Mouse (Mus musculus): ENCODE measurements at regions not wholly inside any gene's neighbourhood (a gene's known extent, or its start where the extent isn't known, plus 50 kb on each side); places are given as distances from the start of the nearest gene placed in this dataset.
"Not testable (repeated sequence)": the region's sequence is repeated elsewhere in the genome, so short reads cannot be mapped to it uniquely, and the experiment has no call there.

GRCm38 (mm10) chr2:51768298-51769271, 141.3 kb downstream of the Tas2r134 start:
- ChIA-PET POLR2A (interaction anchor here in 1 of 4 experiments (0.5 kb wide), 1 partner anchor 261 kb away, joined by 3 read pairs; no protein-coding TSS in a partner anchor), CTCF (no interaction called here)

- CTCF ChIA-PET, result interaction anchor here in 1 of 4 experiments (0.6 kb wide), 1 partner anchor 31 kb away, joined by 3 read pairs; no protein-coding TSS in a partner anchor
- POLR2A ChIA-PET, result no interaction called here
These were observed 149.8 kb downstream of the Rbm43 start for GRCm38 (mm10) chr2:51785169-51785568.

- ChIA-PET CTCF (no interaction called here), POLR2A (no interaction called here)
These were observed 146.1 kb downstream of the Rbm43 start for GRCm38 (mm10) chr2:51788896-51789295.

GRCm38 (mm10) chr2:51793291-51793690, 141.7 kb downstream of the Rbm43 start:
- CTCF ChIA-PET, result interaction anchor here in 1 of 4 experiments (0.8 kb wide), 1 partner anchor 236 kb away, joined by 3 read pairs; no protein-coding TSS in a partner anchor
- POLR2A ChIA-PET, result not testable (repeated sequence)

- POLR2A ChIA-PET, result interaction anchor here in 2 of 4 experiments (0.6 to 0.7 kb wide), 2 partner anchors 40 to 1271 kb away, joined by 4 read pairs; no protein-coding TSS in a partner anchor
- CTCF ChIA-PET, result no interaction called here
These were observed 135.1 kb downstream of the Rbm43 start for GRCm38 (mm10) chr2:51799856-51800255.

GRCm38 (mm10) chr2:51822976-51823375, 112.0 kb downstream of the Rbm43 start:
- ChIA-PET POLR2A (no interaction called here), CTCF (interaction anchor here in 1 of 4 experiments (0.7 kb wide), 1 partner anchor 374 kb away, joined by 3 read pairs; no protein-coding TSS in a partner anchor)

GRCm38 (mm10) chr2:51830286-51830944, 104.5 kb downstream of the Rbm43 start:
- ChIA-PET CTCF (interaction anchor here (0.6 to 1.4 kb wide), 12 partner anchors 20 to 859 kb away, joined by 3 to 17 read pairs (median 5); no protein-coding TSS in a partner anchor), POLR2A (interaction anchor here in 2 of 4 experiments (0.6 kb wide), 2 partner anchors 288 to 743 kb away, joined by 3 to 4 read pairs; no protein-coding TSS in a partner anchor)

- ChIA-PET POLR2A (no interaction called here), CTCF (interaction anchor here in 3 of 4 experiments (0.6 to 1.2 kb wide), 6 partner anchors 19 to 804 kb away, joined by 3 to 7 read pairs (median 4); no protein-coding TSS in a partner anchor)
These were observed 103.8 kb downstream of the Rbm43 start for GRCm38 (mm10) chr2:51830965-51831720.

- ChIA-PET POLR2A (interaction anchor here in 1 of 4 experiments (1.3 kb wide), 1 partner anchor 14 kb away, joined by 3 read pairs; no protein-coding TSS in a partner anchor), CTCF (no interaction called here)
These were observed 97.1 kb downstream of the Rbm43 start for GRCm38 (mm10) chr2:51837864-51838263.

GRCm38 (mm10) chr2:51840808-51841207, 94.2 kb downstream of the Rbm43 start:
- POLR2A ChIA-PET, result no interaction called here

GRCm38 (mm10) chr2:51844831-51845230, 90.1 kb downstream of the Rbm43 start:
- ChIA-PET POLR2A (no interaction called here), CTCF (no interaction called here)

More at GRCm38 (mm10) chr2:51840808-51841207, 94.2 kb downstream of the Rbm43 start:
- CTCF ChIA-PET, result no interaction called here

- POLR2A ChIA-PET, result no interaction called here
- CTCF ChIA-PET, result no interaction called here
These were observed 87.4 kb downstream of the Rbm43 start for GRCm38 (mm10) chr2:51847556-51847955.

GRCm38 (mm10) chr2:51847964-51848363, 87.0 kb downstream of the Rbm43 start:
- CTCF ChIA-PET, result interaction anchor here in 1 of 4 experiments (0.6 kb wide), 1 partner anchor 412 kb away, joined by 3 read pairs; no protein-coding TSS in a partner anchor
- POLR2A ChIA-PET, result no interaction called here

GRCm38 (mm10) chr2:51848491-51848890, 86.5 kb downstream of the Rbm43 start:
- ChIA-PET CTCF (interaction anchor here in 1 of 4 experiments (0.6 kb wide), 1 partner anchor 412 kb away, joined by 3 read pairs; no protein-coding TSS in a partner anchor), POLR2A (no interaction called here)

- ChIA-PET CTCF (interaction anchor here in 3 of 4 experiments (0.5 to 1.1 kb wide), 3 partner anchors 20 to 279 kb away, joined by 3 to 17 read pairs (median 5); no protein-coding TSS in a partner anchor), POLR2A (no interaction called here)
These were observed 84.4 kb downstream of the Rbm43 start for GRCm38 (mm10) chr2:51850581-51850980.

- POLR2A ChIA-PET, result interaction anchor here in 1 of 4 experiments (0.9 to 1.5 kb wide), 2 partner anchors 14 to 602 kb away, joined by 3 read pairs; no protein-coding TSS in a partner anchor
- CTCF ChIA-PET, result no interaction called here
These were observed 83.3 kb downstream of the Rbm43 start for GRCm38 (mm10) chr2:51851711-51852110.

- POLR2A ChIA-PET, result no interaction called here
- CTCF ChIA-PET, result no interaction called here
These were observed 77.7 kb downstream of the Rbm43 start for GRCm38 (mm10) chr2:51857226-51857625.

- CTCF ChIA-PET, result no interaction called here
- POLR2A ChIA-PET, result interaction anchor here in 1 of 4 experiments (1.2 kb wide), 1 partner anchor 8 kb away, joined by 3 read pairs; no protein-coding TSS in a partner anchor
These were observed 68.9 kb downstream of the Rbm43 start for GRCm38 (mm10) chr2:51866045-51866444.

Measured in embryonic stem cell, embryonic (primary cell).